Mouse (Mus musculus): ENCODE data around the gene Stab1. TPM values are rescaled to one million over a fixed set of nuclear protein-coding genes. Genes with fewer than 3 reads are reported as not detected.

Gene Stab1
- total and polyA plus RNA-seq, 2 experiments from 2014 or later: 11.7 to 25.5 TPM

GRCm38 (mm10) chr14:31212499-31212898, 44.1 kb upstream of the Stab1 start:
- no peak for TF ChIP-seq CTCF (IDR thresholded peaks at IDR 0.05)
- 93% methylated on average over 3 of the region's 3 CpGs for WGBS
- Histone ChIP-seq H3K9ac (replicated peaks; ENCODE audit: low read length, poor library complexity, severe bottlenecking) (no peak overlapping the region), H3K27me3 (ENCODE audit: insufficient read depth, low read length) (no peaks in the 10 kb centered on the region), H3K36me3 (ENCODE audit: insufficient read depth, low read length) (no peaks in the 10 kb centered on the region), H3K4me3 (ENCODE audit: low read depth, low read length) (no peak overlapping the region), H3K4me2 (ENCODE audit: low read depth, low read length, poor library complexity, severe bottlenecking) (no peak overlapping the region), H3K27ac (ENCODE audit: low read depth, low read length) (no peak overlapping the region), H3K4me1 (ENCODE audit: insufficient read depth, low read length) (no peaks in the 10 kb centered on the region), H3K9me3 (ENCODE audit: low read length) (no peaks in the 10 kb centered on the region)
- DNase-seq (ENCODE audit: low spot score) (no peak), ATAC-seq (ENCODE audit: low FRiP score) (no peak)

GRCm38 (mm10) chr14:31211854-31212253, 43.4 kb upstream of the Stab1 start:
- Histone ChIP-seq H3K4me3 (ENCODE audit: low read depth, low read length) (no peak overlapping the region), H3K4me1 (ENCODE audit: insufficient read depth, low read length) (no peaks in the 10 kb centered on the region), H3K27me3 (ENCODE audit: insufficient read depth, low read length) (no peaks in the 10 kb centered on the region), H3K27ac (ENCODE audit: low read depth, low read length) (no peak overlapping the region), H3K9me3 (ENCODE audit: low read length) (no peaks in the 10 kb centered on the region), H3K4me2 (ENCODE audit: low read depth, low read length, poor library complexity, severe bottlenecking) (no peak overlapping the region), H3K9ac (replicated peaks; ENCODE audit: low read length, poor library complexity, severe bottlenecking) (no peak overlapping the region), H3K36me3 (ENCODE audit: insufficient read depth, low read length) (no peaks in the 10 kb centered on the region)
- no peak for TF ChIP-seq CTCF (IDR thresholded peaks at IDR 0.05)
- 87% methylated on average over 6 of the region's 6 CpGs for WGBS
- no peak for DNase-seq (ENCODE audit: low spot score)
- no peak for ATAC-seq (ENCODE audit: low FRiP score)

GRCm38 (mm10) chr14:31209133-31209557, 40.7 kb upstream of the Stab1 start:
- no peaks in the 10 kb centered on the region for H3K27me3 ChIP-seq (ENCODE audit: insufficient read depth, low read length)
- peaks cover 2% of the 10 kb centered on the region for H3K36me3 ChIP-seq (ENCODE audit: insufficient read depth, low read length)
- H3K4me2 ChIP-seq (ENCODE audit: low read depth, low read length, poor library complexity, severe bottlenecking): no peak overlapping the region
- no peak overlapping the region for H3K4me3 ChIP-seq (ENCODE audit: low read depth, low read length)
- DNase-seq (ENCODE audit: low spot score) (no peak), ATAC-seq (ENCODE audit: low FRiP score) (no peak)
- no peak overlapping the region for H3K27ac ChIP-seq (ENCODE audit: low read depth, low read length)
- H3K4me1 ChIP-seq (ENCODE audit: insufficient read depth, low read length): peaks cover 9% of the 10 kb centered on the region; the same call in 1 of the 2 replicates
- H3K9me3 ChIP-seq (ENCODE audit: low read length): no peaks in the 10 kb centered on the region
- whole genome bisulfite sequencing: 80% methylated on average over 4 of the region's 4 CpGs
- H3K9ac ChIP-seq (replicated peaks; ENCODE audit: low read length, poor library complexity, severe bottlenecking): no peak overlapping the region
- no peak for TF ChIP-seq CTCF (IDR thresholded peaks at IDR 0.05)

GRCm38 (mm10) chr14:31208084-31208483, 39.6 kb upstream of the Stab1 start, which contains the start of gene Tnnc1:
Tnnc1 (plus strand) TSS chr14:31208312.
- H3K9me3 ChIP-seq (ENCODE audit: low read length): no peaks in the 10 kb centered on the region
- H3K36me3 ChIP-seq (ENCODE audit: insufficient read depth, low read length): peaks cover 11% of the 10 kb centered on the region
- H3K9ac ChIP-seq (replicated peaks; ENCODE audit: low read length, poor library complexity, severe bottlenecking): peak within 1 kb of the TSS; percentile 92
- peaks cover 9% of the 10 kb centered on the region; the same call in 1 of the 2 replicates for H3K4me1 ChIP-seq (ENCODE audit: insufficient read depth, low read length)
- H3K4me2 ChIP-seq (ENCODE audit: low read depth, low read length, poor library complexity, severe bottlenecking): peak within 1 kb of the TSS; percentile 93
- TF ChIP-seq CTCF (IDR thresholded peaks at IDR 0.05): no peak
- DNase-seq (ENCODE audit: low spot score): no peak
- peak within 1 kb of the TSS; percentile 92 for H3K27ac ChIP-seq (ENCODE audit: low read depth, low read length)
- no peaks in the 10 kb centered on the region for H3K27me3 ChIP-seq (ENCODE audit: insufficient read depth, low read length)
- whole genome bisulfite sequencing: 84% methylated on average over 2 of the region's 2 CpGs
- peak within 1 kb of the TSS; percentile 76; the same call in 1 of the 2 replicates for H3K4me3 ChIP-seq (ENCODE audit: low read depth, low read length)
- no peak for ATAC-seq (ENCODE audit: low FRiP score)

- no peaks in the 10 kb centered on the region for H3K27me3 ChIP-seq (ENCODE audit: insufficient read depth, low read length)
- peak; percentile 16 for DNase-seq (ENCODE audit: low spot score)
- peak overlapping the region; percentile 92 for H3K27ac ChIP-seq (ENCODE audit: low read depth, low read length)
- no peak for ATAC-seq (ENCODE audit: low FRiP score)
- H3K36me3 ChIP-seq (ENCODE audit: insufficient read depth, low read length): peaks cover 18% of the 10 kb centered on the region
- H3K9ac ChIP-seq (replicated peaks; ENCODE audit: low read length, poor library complexity, severe bottlenecking): peak overlapping the region; percentile 92
- H3K4me2 ChIP-seq (ENCODE audit: low read depth, low read length, poor library complexity, severe bottlenecking): peak overlapping the region; percentile 93
- WGBS: 73% methylated on average over 13 of the region's 13 CpGs
- H3K9me3 ChIP-seq (ENCODE audit: low read length): no peaks in the 10 kb centered on the region
- no peak for TF ChIP-seq CTCF (IDR thresholded peaks at IDR 0.05)
- peak overlapping the region; percentile 76 for H3K4me3 ChIP-seq (ENCODE audit: low read depth, low read length)
- H3K4me1 ChIP-seq (ENCODE audit: insufficient read depth, low read length): peaks cover 9% of the 10 kb centered on the region; the same call in 1 of the 2 replicates
Observed at GRCm38 (mm10) chr14:31207070-31207830, 38.8 kb upstream of the Stab1 start.

- Histone ChIP-seq H3K27me3 (ENCODE audit: insufficient read depth, low read length) (no peaks in the 10 kb centered on the region), H3K9ac (replicated peaks; ENCODE audit: low read length, poor library complexity, severe bottlenecking) (peak overlapping the region; percentile 92), H3K36me3 (ENCODE audit: insufficient read depth, low read length) (peaks cover 25% of the 10 kb centered on the region), H3K4me2 (ENCODE audit: low read depth, low read length, poor library complexity, severe bottlenecking) (peak overlapping the region; percentile 93), H3K9me3 (ENCODE audit: low read length) (no peaks in the 10 kb centered on the region), H3K27ac (ENCODE audit: low read depth, low read length) (peak overlapping the region; percentile 92), H3K4me1 (ENCODE audit: insufficient read depth, low read length) (peaks cover 9% of the 10 kb centered on the region; the same call in 1 of the 2 replicates), H3K4me3 (ENCODE audit: low read depth, low read length) (peak overlapping the region; percentile 76)
- ATAC-seq (ENCODE audit: low FRiP score) (peak; percentile 78), DNase-seq (ENCODE audit: low spot score) (peak; percentile 96)
- TF ChIP-seq CTCF (IDR thresholded peaks at IDR 0.05): 0 out of 2 replicates have a peak, but pooled peaks have one; percentile 2
- WGBS: under 1% methylated on average over 37 of the region's 48 CpGs
Observed at GRCm38 (mm10) chr14:31206472-31206981, 38.1 kb upstream of the Stab1 start.

Data from midbrain, postnatal 0 days (tissue).